Mouse (Mus musculus) ES-E14 (cell line): ENCODE measurements around the gene Gpn2.

Experiments used
- CHD2 ChIP-seq: IDR thresholded peaks from 2 replicates; pipeline ENCODE4 v1.6.1; 2014; ENCODE audit warnings: mild to moderate bottlenecking, low read depth, low read length, inconsistent platforms
- MAFK ChIP-seq: IDR thresholded peaks from 2 replicates; pipeline ENCODE4 v1.6.1; 2014; ENCODE audit warnings: mild to moderate bottlenecking, low read depth, low read length, inconsistent platforms; ENCODE audit not compliant: insufficient read depth
- ZC3H11A ChIP-seq: IDR thresholded peaks from 2 replicates; pipeline ENCODE4 v1.6.1; 2012; ENCODE audit warnings: low read depth, mild to moderate bottlenecking, inconsistent platforms, low read length, borderline replicate concordance

DNA sequence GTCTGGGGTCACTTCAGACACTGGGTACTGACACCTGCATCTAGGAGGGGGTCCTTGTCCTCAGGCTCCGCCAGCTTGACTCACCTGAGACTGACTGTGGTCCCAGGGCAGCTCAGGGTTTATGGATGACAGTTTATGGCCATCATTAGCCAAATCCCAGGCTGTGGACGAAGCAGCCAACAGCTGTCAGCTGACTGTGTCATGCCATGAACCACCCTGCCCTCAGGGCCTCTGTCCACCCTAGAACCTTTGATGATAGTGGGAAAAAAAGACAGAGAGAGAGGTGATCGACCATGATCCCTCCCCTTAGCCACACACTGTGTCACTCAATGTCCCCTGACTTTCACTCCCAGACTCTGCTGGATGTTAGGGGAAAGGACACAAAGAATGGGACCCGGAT is 22.5 kb upstream of the Gpn2 start:
- TF ChIP-seq CHD2 = no peak
- TF ChIP-seq ZC3H11A = no peak
- TF ChIP-seq MAFK = no peak
